Mouse (Mus musculus): ENCODE results near the gene D630023F18Rik.

DNA sequence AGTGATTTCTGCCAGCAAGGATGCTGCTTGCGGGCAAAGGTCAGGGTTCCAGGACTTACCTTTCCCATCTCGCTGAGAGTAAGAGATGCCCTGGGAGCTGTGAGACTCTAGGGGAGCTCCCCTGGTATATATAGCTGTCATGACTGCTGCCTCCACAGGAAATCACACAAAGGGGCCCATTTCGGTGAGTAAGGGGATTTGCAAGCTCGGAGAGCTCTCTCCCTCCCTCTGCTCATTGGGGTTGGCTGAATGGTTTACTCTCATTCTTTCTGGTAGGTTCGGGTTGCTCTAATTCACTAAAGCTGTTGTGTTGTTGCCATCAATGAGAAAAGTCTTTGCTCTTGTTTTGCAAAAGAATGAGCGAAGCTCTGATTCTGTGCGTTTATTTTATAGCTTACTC lies 40.8 kb downstream of the D630023F18Rik start, which contains the start of gene Crygb:
- TF ChIP-seq CTCF (IDR thresholded peaks at IDR 0.05; ENCODE audit: control insufficient read depth, insufficient read depth, insufficient replicate concordance, low read depth, low read length) (no peak), POLR2A (IDR thresholded peaks at IDR 0.05; ENCODE audit: control insufficient read depth, low read depth, low read length) (no peak)
